Mouse (Mus musculus) erythroblast, embryonic 14.5 days (primary cell): ENCODE measurements around the gene Sltm. TPM values are rescaled to one million over a fixed set of nuclear protein-coding genes. Genes with fewer than 3 reads are reported as not detected.
"Not testable (repeated sequence)": the region's sequence is repeated elsewhere in the genome, so short reads cannot be mapped to it uniquely, and the experiment has no call there.

Source experiments
- H3K27me3 ChIP-seq: 2 replicates; pipeline ENCODE4 v1.6.1; 2012; ENCODE audit warnings: inconsistent platforms; ENCODE audit not compliant: control insufficient read depth
- H3K36me3 ChIP-seq: 2 replicates; pipeline ENCODE4 v1.6.1; 2012; ENCODE audit warnings: mild to moderate bottlenecking, inconsistent platforms; ENCODE audit not compliant: control insufficient read depth
- H3K4me1 ChIP-seq: 2 replicates; pipeline ENCODE4 v1.6.1; 2012; ENCODE audit warnings: inconsistent platforms; ENCODE audit not compliant: control insufficient read depth
- H3K4me3 ChIP-seq: replicated peaks from 2 replicates; pipeline ENCODE3; 2012; ENCODE audit warnings: moderate library complexity, mild to moderate bottlenecking, inconsistent platforms
- H3K9me3 ChIP-seq: 2 replicates; pipeline ENCODE4 v1.6.1; 2012; ENCODE audit warnings: low read length, inconsistent platforms, mixed read lengths; ENCODE audit not compliant: control insufficient read depth
- GATA1 ChIP-seq: IDR thresholded peaks from 2 replicates; pipeline ENCODE4 v1.6.1; 2012; ENCODE audit warnings: low read length, inconsistent platforms, mixed read lengths
- TAL1 ChIP-seq: IDR thresholded peaks from 3 replicates; pipeline ENCODE4 v1.6.1; 2012; ENCODE audit warnings: low read length, inconsistent platforms, mixed read lengths
- polyA plus RNA-seq: library from polyadenylated mRNA; stranded (reverse); fragments of >175 nt; gene quantifications from 2 replicates; pipeline ENCODE4 v1.2.3, GENCODE M21; 2012

Gene Sltm
- polyA plus RNA-seq, 1 experiment: 1.3 TPM

DNA sequence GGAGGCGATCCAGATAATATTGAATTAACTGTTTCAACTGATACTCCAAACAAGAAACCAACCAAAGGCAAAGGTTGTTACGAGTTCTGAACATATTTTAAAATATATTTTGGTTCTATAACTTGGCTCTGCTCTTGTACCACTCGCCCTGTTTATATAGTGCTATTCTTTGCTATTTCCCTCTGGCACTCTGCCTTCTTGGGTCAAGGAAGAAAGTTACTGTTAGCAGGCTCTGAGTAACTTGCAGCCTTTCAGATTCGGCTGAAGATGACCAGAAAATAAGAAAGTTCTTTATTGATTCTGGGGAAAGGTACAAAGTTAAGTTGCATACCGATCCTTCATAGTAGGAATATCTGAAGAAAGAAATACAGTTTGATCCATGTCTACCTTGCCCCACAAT, 1.4 kb downstream of the Sltm start:
- Histone ChIP-seq H3K36me3 (peaks cover 26% of the 10 kb centered on the region), H3K9me3 (no peaks in the 10 kb centered on the region), H3K27me3 (no peaks in the 10 kb centered on the region), H3K4me3 (peak overlapping the region; percentile 89), H3K4me1 (peaks cover 27% of the 10 kb centered on the region)
- TF ChIP-seq GATA1 (no peak), TAL1 (no peak)

DNA sequence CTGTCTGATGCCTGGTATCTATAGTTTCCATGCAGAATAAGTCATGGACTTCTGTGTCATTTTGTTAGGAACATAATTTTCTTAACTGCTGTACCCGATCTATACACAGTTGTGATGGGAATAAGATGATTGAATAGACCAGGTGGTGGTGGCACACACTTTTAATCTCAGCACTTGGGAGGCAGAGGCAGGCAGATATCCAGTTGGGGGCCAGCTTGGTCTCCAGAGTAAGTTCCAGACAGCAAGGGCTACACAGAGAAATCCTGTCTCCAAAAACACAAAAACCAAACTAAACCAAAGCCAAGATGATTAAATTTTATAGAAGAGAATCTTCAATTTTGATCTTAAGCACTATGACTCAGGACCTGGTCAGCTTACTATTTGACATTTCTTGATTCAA, 2.3 kb downstream of the Sltm start:
- no peaks in the 10 kb centered on the region for H3K9me3 ChIP-seq
- H3K4me1 ChIP-seq: peaks cover 27% of the 10 kb centered on the region
- H3K4me3 ChIP-seq: no peak overlapping the region
- H3K36me3 ChIP-seq: peaks cover 28% of the 10 kb centered on the region
- H3K27me3 ChIP-seq: no peaks in the 10 kb centered on the region
- no peak for TF ChIP-seq GATA1
- no peak for TF ChIP-seq TAL1

DNA sequence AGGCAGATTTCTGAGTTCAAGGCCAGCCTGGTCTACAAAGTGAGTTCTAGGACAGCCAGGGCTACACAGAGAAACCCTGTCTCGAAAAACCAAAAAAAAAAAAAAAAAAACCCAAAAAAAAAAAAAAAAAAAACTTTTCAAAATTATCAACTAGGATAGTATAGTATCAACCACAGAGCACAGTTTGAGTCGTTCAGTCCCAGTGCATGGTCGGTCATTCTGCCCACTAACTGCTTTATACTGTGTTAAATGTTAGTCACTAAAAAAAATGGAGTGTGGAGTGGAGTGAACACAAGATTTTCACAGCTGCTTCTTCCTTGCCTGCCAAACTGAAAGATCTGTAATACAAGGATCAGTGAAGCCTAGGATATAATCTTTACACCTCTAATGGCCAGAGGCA, 4.0 kb downstream of the Sltm start:
- H3K27me3 ChIP-seq: not testable (repeated sequence)
- peaks cover 38% of the 10 kb centered on the region for H3K36me3 ChIP-seq
- peaks cover 25% of the 10 kb centered on the region for H3K4me1 ChIP-seq

DNA sequence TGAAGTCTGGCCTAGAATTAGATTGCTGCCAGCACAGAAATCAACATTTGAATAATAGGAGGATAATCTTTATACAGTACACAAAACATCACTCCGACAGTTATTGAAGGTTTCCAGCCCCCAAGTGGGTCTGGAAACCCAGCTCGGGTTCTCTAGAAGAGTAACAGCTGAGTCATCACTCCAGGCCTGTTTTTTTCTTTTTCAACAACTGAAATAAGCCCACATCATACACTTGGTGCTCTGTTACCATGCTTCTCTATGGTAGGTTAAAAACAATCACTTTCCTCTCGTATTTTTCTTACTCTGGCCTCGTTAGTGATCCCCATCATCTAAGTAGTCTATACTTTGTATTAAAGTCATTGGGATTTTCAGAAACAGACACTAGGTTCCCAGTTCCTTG, 5.8 kb downstream of the Sltm start:
- Histone ChIP-seq H3K27me3 (no peaks in the 10 kb centered on the region), H3K4me1 (peaks cover 16% of the 10 kb centered on the region), H3K4me3 (no peak overlapping the region), H3K36me3 (peaks cover 50% of the 10 kb centered on the region), H3K9me3 (no peaks in the 10 kb centered on the region)
- no peak for TF ChIP-seq TAL1
- no peak for TF ChIP-seq GATA1

More for the DNA sequence above, 4.0 kb downstream of the Sltm start:
- not testable (repeated sequence) for H3K9me3 ChIP-seq, H3K4me3 ChIP-seq

DNA sequence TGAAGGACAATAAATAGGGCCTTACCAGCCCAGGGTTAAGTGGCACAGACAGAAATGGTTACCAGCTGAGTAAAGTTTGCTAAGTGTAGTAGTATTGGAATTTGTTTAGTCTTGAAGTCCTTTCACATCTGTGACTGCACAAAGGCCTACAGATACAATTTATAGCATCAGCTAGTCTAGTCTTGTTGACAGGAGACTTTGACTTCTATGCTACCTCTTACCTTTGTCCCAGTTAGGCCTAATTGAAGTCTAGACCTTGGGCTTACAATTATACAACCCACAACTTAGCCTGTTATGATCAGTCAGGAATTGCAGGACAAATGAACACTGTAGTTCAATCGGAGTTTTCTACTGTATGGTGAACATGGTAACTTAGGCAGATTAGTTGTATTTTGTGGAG, 9.0 kb downstream of the Sltm start:
- Histone ChIP-seq H3K4me1 (peaks cover 2% of the 10 kb centered on the region; the same call in 1 of the 2 replicates), H3K27me3 (no peaks in the 10 kb centered on the region), H3K36me3 (peaks cover 54% of the 10 kb centered on the region), H3K9me3 (no peaks in the 10 kb centered on the region), H3K4me3 (no peak overlapping the region)
- TF ChIP-seq TAL1: no peak
- no peak for TF ChIP-seq GATA1

DNA sequence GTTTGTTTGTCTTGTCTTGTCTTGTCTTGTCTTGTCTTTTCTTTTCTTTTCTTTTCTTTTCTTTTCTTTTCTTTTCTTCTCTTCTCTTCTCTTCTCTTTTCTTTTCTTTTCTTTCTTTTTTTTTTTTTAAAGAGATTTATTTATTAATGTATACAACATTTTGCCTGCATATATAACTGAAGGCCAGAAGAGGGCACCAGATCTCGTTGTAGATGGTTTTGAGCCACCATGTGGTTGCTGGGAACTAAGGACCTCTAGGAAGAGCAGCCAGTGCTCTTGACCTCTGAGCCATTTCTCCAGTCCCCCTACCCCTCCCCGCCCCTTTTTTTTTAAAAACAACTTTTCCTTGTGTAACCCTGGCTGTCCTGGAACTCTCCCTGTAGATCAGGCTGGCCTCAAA, 9.7 kb downstream of the Sltm start:
- not testable (repeated sequence) for H3K4me1 ChIP-seq, H3K9me3 ChIP-seq, H3K4me3 ChIP-seq, H3K27me3 ChIP-seq
- H3K36me3 ChIP-seq: peaks cover 53% of the 10 kb centered on the region

DNA sequence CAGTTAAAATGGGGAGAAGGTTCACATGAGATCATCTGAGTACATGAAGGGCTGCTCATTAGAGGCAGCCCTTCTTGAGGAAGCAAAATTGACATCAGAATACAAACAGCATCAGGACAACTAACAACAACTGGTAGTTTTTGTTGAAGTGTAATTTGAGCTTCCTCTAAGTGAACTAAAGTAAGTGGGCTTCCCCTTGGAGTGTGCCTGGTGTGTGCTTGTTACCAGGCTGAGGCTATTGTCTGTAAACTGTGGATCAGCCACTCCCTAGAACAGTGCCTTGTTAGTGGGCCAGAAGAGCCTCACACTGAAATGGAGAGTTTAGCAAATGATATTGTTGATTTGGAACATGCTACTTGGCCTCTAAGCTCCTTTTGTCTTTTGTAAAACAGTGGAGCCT, 12.9 kb downstream of the Sltm start:
- H3K9me3 ChIP-seq: no peaks in the 10 kb centered on the region
- peaks cover 48% of the 10 kb centered on the region for H3K36me3 ChIP-seq
- H3K4me3 ChIP-seq: no peak overlapping the region
- peaks cover 2% of the 10 kb centered on the region; the same call in 1 of the 2 replicates for H3K4me1 ChIP-seq
- TF ChIP-seq GATA1: no peak
- no peak for TF ChIP-seq TAL1
- H3K27me3 ChIP-seq: no peaks in the 10 kb centered on the region

DNA sequence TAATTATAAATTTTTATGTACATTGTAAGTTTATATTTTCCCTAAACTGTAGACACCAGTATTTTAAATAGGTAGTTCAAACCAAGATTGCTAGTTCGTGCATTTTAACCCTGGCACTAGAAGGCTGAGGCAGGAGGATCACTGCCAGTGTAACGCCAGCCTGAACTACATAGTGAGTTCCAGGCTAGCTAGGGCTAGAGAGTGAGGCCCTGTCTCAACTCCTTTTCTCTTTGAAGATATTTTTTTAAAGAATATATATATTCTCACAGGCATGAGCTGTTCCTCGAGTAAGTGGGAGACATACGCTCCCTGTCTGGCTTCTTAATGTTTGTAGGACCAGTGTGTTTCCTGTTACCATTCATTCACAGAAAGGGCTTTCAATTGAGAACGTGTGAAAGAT, 14.2 kb downstream of the Sltm start:
- Histone ChIP-seq H3K4me1 (peaks cover 2% of the 10 kb centered on the region; the same call in 1 of the 2 replicates), H3K27me3 (no peaks in the 10 kb centered on the region), H3K36me3 (peaks cover 53% of the 10 kb centered on the region), H3K9me3 (no peaks in the 10 kb centered on the region), H3K4me3 (no peak overlapping the region)
- TF ChIP-seq GATA1: no peak
- no peak for TF ChIP-seq TAL1

DNA sequence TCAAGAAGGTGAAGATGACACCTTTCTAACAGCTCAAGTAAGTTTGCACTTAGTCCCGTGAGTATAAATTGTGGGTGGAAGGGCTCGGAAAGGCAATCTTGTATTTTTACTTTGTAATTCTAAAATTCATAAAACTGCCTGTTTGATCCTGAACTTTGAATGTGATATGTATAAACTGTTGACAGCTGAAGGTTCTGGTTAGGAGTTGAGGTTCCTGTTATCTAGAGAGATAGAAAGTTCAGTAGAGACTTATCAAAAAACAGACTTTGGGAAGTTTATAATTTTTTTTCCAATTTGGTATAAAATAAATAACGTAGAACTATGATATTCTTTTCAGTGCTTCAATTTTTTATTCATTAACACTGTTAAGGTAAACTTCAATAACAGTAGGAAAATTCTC, 20.3 kb downstream of the Sltm start:
- Histone ChIP-seq H3K36me3 (peaks cover 63% of the 10 kb centered on the region), H3K4me3 (no peak overlapping the region), H3K4me1 (no peaks in the 10 kb centered on the region; the same call in 1 of the 2 replicates), H3K9me3 (no peaks in the 10 kb centered on the region), H3K27me3 (no peaks in the 10 kb centered on the region)
- TF ChIP-seq TAL1: no peak
- no peak for TF ChIP-seq GATA1

DNA sequence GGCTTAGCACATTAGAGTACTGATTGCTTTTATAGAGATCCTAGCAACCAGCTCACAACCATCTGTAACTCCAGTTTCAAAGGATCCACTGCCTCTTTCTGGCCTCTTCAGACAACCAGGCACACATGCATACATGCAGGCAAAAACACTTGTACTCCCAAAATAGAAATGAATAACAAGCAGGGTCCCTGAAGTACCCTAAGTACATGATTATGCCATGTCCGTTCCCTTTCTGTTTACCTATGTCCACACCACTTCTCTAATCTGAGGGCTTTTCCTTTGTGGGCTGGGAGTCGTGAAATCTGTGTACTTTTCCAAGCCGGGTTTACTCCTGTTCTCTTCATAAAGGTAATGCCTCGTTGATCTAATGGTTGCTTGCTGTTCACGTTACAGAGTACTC, 25.1 kb downstream of the Sltm start:
- TF ChIP-seq TAL1 (no peak), GATA1 (no peak)
- H3K4me1 ChIP-seq: no peaks in the 10 kb centered on the region; the same call in 1 of the 2 replicates
- no peaks in the 10 kb centered on the region for H3K9me3 ChIP-seq
- H3K27me3 ChIP-seq: no peaks in the 10 kb centered on the region
- H3K4me3 ChIP-seq: no peak overlapping the region
- H3K36me3 ChIP-seq: peaks cover 55% of the 10 kb centered on the region
